Mouse (Mus musculus) adrenal gland, postnatal 14 days (tissue): ENCODE data around the gene Gm45717. TPM values are rescaled to one million over a fixed set of nuclear protein-coding genes. Genes with fewer than 3 reads are reported as not detected.

Experiments
- DNase-seq: peaks from one replicate; pipeline ENCODE4 v3.0.0; 2021; ENCODE audit warnings: mixed read lengths
- total RNA-seq: library from RNA; stranded (reverse); gene quantifications from 2 replicates; pipeline ENCODE4 v1.2.3, GENCODE M21; 2021

Gene Gm45717
- total RNA-seq, 1 experiment from 2014 or later, result not detected

DNA sequence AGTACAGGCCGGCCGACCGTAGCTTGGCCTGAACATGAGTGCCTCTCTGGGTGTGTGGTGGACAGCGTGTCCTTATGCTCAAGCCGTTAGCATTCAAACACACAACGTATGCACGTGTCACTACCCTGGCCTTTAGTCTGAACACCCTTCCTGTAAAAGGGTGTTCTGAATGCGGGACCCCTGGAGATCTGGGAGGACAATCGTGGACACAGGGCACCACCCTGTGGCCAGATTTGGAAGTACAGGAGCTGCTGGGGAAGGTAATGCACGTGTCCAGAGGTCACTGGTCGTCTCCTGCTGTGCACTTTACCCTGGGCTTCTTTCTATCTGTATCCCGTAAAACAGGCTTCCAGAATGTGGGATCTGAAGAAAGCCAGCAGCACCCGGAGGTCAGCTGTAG lies 52.5 kb downstream of the Gm45717 start:
- DNase-seq, result peak; percentile 85

DNA sequence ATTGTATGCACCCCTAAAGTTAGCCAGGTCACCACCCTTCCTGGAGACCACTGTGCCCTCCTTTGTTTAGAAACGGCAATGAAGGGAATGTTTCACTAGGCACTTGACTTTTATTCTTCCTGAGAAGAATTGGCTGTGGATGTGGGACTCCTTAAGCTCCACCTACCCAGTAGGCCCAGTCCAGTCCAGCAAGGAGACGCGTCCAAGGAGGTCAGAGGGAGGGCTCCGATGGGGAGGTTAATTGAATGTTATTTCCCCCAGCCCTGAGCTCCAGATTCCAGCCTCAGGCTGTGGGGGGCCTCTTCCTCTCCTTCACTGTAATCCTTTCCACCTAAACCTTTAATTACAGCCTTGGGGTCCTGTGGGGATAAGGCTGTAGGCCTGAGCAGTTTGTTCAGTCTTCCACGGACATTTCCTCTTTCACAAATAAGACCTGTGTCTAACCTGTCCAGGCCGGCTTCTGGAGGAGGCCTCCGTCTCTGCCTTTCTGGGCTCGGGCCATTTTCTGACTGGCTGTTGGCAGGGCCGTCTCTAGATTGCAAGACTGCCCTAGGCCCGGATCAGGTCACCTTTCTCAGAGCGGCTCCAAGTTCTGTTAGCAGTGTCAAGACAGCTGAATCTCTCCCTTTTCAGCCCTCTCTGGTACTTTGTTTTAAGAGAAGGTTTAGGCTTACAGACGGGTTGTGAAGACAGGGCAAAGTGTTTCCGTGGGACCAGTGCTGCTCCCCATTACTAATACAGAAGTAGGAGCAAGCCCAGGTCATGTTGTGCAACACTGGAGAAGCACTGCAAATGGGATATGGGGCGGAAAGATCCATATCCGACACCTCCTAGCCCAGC lies 53.5 kb downstream of the Gm45717 start:
- DNase-seq, result peak; percentile 75

DNA sequence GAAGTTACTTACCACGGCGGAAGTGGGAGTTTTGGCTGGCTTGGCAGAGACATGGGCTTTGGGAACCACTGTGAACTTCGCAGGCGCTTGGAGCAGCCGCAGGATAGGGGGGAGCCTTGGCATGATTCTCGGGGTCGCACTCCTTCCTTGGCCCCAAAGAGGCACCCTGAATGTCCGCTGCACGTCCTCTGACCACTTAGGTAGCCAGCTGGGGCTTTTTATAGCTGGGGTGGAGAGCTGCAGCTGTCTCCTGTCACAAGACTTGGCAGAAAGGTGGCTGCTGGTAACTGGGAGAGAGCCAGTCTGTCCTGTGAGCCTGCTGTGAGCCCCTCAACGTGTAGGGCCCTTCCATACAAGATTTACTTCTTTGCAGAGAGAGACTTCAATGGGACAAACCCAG lies 55.5 kb downstream of the Gm45717 start, which contains the start of gene Cox8b:
TSS of gene Cox8b (minus strand) at position 227 of the 400 bp plus-strand sequence.
- DNase-seq, result peak; percentile 43

Other genes with a start within 250 kb of the Gm45717 start
- gene Cyp2e1, start 192.2 kb downstream of the Gm45717 start, total RNA-seq, result 83.0 and 573 TPM in 2 replicates
- not detected in 2 replicates for gene Syce1, start 168.1 kb downstream of the Gm45717 start, total RNA-seq
- gene Zfp941, start 133.8 kb downstream of the Gm45717 start, total RNA-seq, result 1.9 and 2.6 TPM in 2 replicates
- gene Urah, start 120.9 kb downstream of the Gm45717 start, total RNA-seq, result 1.4 and 31.0 TPM in 2 replicates
- not detected in 2 replicates for gene Scgb1c1, start 110.4 kb downstream of the Gm45717 start, total RNA-seq
- gene Odf3, start 108.1 kb downstream of the Gm45717 start, total RNA-seq, result not detected in 2 replicates
- 0.89 TPM in 1 of 2 replicates, not detected in the other for gene Gm45785, start 99.6 kb downstream of the Gm45717 start, total RNA-seq
- gene Ric8a, start 99.0 kb downstream of the Gm45717 start, total RNA-seq, result 44.8 and 61.1 TPM in 2 replicates
- 27.4 and 32.1 TPM in 2 replicates for gene Bet1l, start 98.4 kb downstream of the Gm45717 start, total RNA-seq
- 114 TPM in 2 replicates for gene Psmd13, start 74.0 kb downstream of the Gm45717 start, total RNA-seq
- gene Sirt3, start 73.6 kb downstream of the Gm45717 start, total RNA-seq, result 63.5 and 64.7 TPM in 2 replicates
- 3,010 and 3,145 TPM in 2 replicates for gene Cox8b, start 55.5 kb downstream of the Gm45717 start, total RNA-seq
- 1.5 and 6.6 TPM in 2 replicates for gene Nlrp6, start 35.0 kb downstream of the Gm45717 start, total RNA-seq
- 26.9 and 28.9 TPM in 2 replicates for gene Pgghg, start 14.5 kb downstream of the Gm45717 start, total RNA-seq
- 0.63 and 1.4 TPM in 2 replicates for gene Ifitm5, start 5.6 kb downstream of the Gm45717 start, total RNA-seq
- gene Ifitm2, start 50 bp upstream of the Gm45717 start, total RNA-seq, result 458 and 515 TPM in 2 replicates
- 7.3 and 13.5 TPM in 2 replicates for gene Ifitm1, start 11.3 kb upstream of the Gm45717 start, total RNA-seq
- 124 and 169 TPM in 2 replicates for gene Ifitm3, start 54.8 kb upstream of the Gm45717 start, total RNA-seq
- 0.89 and 1.4 TPM in 2 replicates for gene Ifitm6, start 62.0 kb upstream of the Gm45717 start, total RNA-seq
- gene Gm17387, start 73.2 kb upstream of the Gm45717 start, total RNA-seq, result not detected in 2 replicates
- 1.4 and 2.7 TPM in 2 replicates for gene B4galnt4, start 105.2 kb upstream of the Gm45717 start, total RNA-seq
- gene Pkp3, start 122.3 kb upstream of the Gm45717 start, total RNA-seq, result 0.96 and 3.5 TPM in 2 replicates
- 7.5 and 10.0 TPM in 2 replicates for gene Sigirr, start 144.6 kb upstream of the Gm45717 start, total RNA-seq
- 0.22 and 0.38 TPM in 2 replicates for gene Ano9, start 161.9 kb upstream of the Gm45717 start, total RNA-seq
- gene Ptdss2, start 166.4 kb upstream of the Gm45717 start, total RNA-seq, result 46.2 and 49.6 TPM in 2 replicates
- 186 and 200 TPM in 2 replicates for gene Rnh1, start 216.9 kb upstream of the Gm45717 start, total RNA-seq
- 81.7 and 83.6 TPM in 2 replicates for gene Hras, start 238.1 kb upstream of the Gm45717 start, total RNA-seq
- gene Lrrc56, start 238.2 kb upstream of the Gm45717 start, total RNA-seq, result 7.6 and 9.6 TPM in 2 replicates